Mouse (Mus musculus) olfactory bulb, adult 2 months (tissue): Measurements from ENCODE around the gene Fkbpl.

ENCODE experiments used
- CTCF ChIP-seq: fragments of 200-500 bp; IDR thresholded peaks from 2 replicates; pipeline ENCODE4 v1.5.1; 2012; ENCODE audit warnings: low read depth, mild to moderate bottlenecking, low read length, moderate library complexity; ENCODE audit not compliant: insufficient read depth
- POLR2A ChIP-seq: fragments of 200-500 bp; IDR thresholded peaks from 2 replicates; pipeline ENCODE4 v1.6.1; 2012; ENCODE audit warnings: mild to moderate bottlenecking, low read depth, low read length, moderate library complexity; ENCODE audit not compliant: insufficient read depth

DNA sequence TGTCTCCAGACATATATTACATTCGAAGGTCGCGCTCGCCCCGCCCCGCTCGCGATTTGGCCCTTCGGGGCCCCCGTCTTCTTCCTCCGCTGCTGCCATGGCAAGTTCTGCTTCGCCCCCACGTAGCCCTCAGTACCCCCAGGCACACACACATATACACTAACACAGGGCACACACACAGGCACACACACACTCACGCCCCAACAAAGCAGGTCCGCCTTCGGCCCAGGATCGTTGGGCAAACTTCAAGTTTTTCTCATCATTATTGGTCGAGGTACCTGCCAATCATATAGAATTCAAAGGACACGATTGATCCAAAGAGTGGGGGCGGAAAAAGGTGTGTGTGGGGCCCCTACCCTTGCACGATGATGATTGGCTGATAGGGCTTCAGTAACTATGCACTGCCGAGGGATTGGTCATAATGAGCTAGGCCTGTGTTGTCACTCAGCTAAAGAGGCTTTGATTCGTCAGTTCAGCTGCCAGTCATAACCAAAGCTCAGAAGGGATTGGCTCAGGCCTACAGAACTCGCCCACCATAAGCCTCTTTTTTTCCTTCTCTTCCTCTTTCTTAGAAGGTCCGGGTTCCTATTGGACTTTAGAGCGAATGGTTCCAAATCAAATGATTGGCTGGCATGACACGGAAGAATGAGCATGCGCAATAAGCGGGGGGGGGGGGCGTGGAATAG is 41.0 kb upstream of the Fkbpl start, which contains the start of gene Rnf5:
- TF ChIP-seq POLR2A (peak; percentile 34; the same call in 1 of the 2 replicates), CTCF (no peak)
